Mouse (Mus musculus) regulatory T cell (primary cell): ENCODE data around the gene Arid3b.

ENCODE experiments used
- in situ Hi-C: fragments of 300-600 bp; cut with MboI, MseI; formaldehyde crosslinking; loops from one replicate; pipeline ENCODE4 v1.15.1; 2025; ENCODE audit warnings: high pct_unique_total_duplicates

Arid3b gene

GRCm38 (mm10) chr9:57750901-57751300 lies 85.7 kb downstream of the Arid3b start:
- in situ Hi-C loops: no loop called here

- in situ Hi-C loops: loop anchor here (5.0 kb wide), 1 partner anchor 87 kb away; no protein-coding TSS in a partner anchor
Observed at GRCm38 (mm10) chr9:57748831-57749230, 87.8 kb downstream of the Arid3b start.

DNA sequence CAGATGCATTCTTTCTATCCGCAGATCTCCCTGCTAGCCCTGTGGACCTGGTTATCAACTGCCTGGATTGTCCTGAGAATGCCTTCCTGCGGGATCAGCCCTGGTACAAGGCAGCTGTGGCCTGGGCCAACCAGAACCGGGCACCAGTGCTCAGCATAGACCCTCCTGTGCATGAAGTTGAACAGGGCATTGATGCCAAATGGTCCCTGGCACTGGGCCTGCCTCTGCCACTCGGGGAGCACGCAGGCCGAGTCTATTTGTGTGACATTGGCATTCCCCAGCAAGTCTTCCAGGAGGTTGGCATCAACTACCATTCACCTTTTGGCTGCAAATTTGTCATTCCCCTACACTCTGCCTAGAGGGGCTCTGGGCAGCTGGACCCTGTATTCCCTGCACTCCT lies 88.5 kb downstream of the Arid3b start:
- in situ Hi-C loops: loop anchor here (5.0 kb wide), 1 partner anchor 86 kb away; no protein-coding TSS in a partner anchor

DNA sequence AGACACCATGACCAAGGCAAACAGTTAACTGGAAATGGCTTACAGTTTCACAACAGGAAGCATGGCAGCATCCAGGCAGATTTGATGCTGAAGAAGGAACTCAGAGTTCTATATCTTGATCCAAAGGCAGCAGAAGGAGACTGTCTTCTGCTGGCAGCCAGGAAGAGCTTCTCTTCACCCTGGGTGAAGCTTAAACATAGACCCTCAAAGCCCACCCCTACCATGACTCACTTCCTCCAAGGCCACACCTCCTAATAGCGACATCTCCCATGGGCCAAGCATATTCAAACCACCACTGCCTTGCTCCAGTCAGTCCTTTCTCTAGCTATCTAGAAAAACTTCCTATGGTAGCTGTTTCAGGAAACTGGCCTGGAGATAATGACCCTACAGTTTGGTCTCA lies 89.5 kb downstream of the Arid3b start:
- in situ Hi-C loops: loop anchor here (5.0 kb wide), 1 partner anchor 85 kb away; no protein-coding TSS in a partner anchor

GRCm38 (mm10) chr9:57744462-57745091 lies 92.0 kb downstream of the Arid3b start:
- in situ Hi-C loops: loop anchor here (5.0 kb wide), 2 partner anchors 82 to 267 kb away; no protein-coding TSS in a partner anchor
